Mouse (Mus musculus): Measurements from ENCODE around the gene Dpf2.

Dpf2 gene

GRCm38 (mm10) chr19:5913007-5913719 is at the start of gene Dpf2:
Gene Dpf2 (minus strand): TSS chr19:5913010.
- no peak for DNase-seq

DNA sequence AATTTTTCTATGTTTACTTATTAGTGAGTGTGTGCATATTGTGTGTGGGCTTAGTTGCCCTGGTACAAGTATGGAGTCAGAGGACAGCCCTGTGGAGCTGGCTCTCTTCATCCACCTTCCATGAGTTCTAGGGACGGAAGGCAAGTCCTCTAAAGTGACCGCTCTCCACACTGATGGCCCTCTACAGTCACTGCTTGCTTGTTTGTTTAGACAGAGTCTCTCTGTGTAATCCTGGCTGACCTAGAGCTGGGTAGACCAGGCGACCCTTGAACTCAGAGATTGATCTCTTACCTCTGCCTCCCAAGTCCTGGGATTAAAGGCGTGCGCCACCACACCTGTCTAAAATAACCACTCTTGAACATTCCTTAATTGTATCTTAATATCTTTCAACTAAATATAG is 44.6 kb upstream of the Dpf2 start:
- DNase-seq = no peak

DNA sequence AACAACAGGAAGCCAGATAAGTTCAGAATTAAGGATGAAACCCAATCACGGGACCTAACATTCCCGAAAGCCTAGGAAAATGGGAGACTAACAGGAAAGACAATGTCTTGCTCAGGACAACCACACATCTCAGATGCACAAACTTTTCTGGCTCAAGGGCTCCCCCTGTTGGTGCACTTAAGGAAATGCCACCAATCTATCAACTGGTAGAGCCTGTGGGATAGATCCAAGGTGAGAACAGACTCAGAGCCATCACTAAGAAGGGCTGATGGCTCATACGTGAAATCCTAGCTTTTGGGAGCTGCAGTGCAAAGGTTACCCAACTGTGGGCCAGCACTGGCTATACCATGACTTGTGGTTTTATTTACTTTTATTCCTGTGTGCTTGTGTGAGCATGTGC is 43.9 kb upstream of the Dpf2 start:
- DNase-seq = peak; percentile 84

- DNase-seq = no peak
Measured at GRCm38 (mm10) chr19:5955704-5956670, 43.2 kb upstream of the Dpf2 start.

DNA sequence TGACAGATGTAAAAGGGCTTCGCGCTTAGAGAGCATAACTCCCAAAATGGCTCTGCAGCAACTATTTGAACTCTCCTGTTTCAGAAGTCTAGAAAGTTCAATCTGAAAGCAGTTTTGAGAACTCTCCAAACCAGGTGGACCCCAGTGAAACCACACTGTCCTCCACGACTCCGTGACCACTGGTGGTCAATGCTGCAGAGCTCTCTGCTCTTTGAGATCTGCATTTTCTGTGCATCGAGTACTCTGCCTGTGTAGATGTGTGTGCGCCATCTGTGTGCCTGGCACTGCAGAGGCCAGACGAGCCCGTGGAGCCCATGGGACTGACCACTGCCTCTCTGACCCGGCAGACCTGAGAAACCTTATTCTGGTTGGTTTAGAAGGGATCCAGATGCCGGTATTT is 42.1 kb upstream of the Dpf2 start:
- DNase-seq = no peak

DNA sequence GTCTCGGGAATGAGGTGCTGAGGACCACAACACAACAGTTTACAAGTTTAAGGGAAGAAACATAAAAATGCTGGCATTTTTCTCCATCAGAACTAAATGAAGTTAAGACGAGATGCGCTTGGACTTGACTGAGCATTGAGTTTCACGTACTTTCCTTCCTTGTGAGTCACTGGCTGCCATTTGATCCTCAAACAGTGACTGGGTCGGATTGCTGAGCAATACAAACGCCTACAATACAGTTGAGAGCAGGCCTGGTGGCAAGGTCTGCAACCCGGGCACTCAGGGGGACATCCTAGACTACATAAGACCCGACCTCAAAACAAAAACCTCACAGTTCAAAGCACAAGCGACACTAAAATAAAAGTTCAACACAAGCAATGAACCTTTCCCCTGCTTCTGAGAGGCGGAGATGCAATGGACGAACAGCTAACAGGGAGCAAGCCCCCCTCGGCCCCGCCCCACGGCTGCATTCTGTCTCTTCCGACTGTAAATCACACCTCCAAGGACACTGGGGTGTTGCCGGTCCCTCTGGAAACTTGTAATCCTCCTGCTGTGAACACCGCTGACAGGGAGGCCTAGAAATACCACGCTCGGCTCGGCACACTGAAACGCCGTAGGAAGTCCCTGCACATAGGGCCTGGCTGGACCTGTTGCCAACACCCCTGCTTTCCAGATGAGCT is 41.4 kb upstream of the Dpf2 start:
- DNase-seq = no peak

DNA sequence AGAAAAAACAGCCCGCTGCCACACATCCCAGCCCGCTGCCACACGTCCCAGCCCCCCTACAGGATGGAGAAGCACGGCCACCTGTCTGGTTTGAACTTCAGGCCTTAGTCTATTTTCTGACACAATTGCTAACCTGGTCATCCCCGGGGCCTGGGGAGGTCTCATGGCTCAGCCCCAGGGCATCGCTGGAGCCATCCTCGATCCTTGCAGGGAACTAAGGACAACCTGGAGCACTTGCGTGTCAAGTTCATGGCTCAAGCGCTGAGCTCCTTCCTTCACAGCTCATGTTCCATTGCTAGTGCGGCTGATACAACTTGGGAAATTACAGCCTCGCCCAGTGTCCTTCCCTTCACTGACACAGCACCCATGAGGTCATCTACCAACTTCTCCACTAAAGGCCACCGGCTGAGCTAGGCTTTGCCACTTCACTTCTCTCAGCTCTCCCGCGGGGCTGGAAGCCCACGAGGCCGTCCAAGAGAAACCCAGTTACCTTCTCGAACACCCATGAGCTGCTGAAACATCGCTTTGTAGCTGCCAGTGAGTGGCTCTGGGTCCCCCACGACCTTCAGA is 40.5 kb upstream of the Dpf2 start:
- no peak for DNase-seq

- DNase-seq = no peak
Measured at GRCm38 (mm10) chr19:5952071-5952691, 39.4 kb upstream of the Dpf2 start.

GRCm38 (mm10) chr19:5951631-5952030 is 38.8 kb upstream of the Dpf2 start:
- DNase-seq = no peak

DNA sequence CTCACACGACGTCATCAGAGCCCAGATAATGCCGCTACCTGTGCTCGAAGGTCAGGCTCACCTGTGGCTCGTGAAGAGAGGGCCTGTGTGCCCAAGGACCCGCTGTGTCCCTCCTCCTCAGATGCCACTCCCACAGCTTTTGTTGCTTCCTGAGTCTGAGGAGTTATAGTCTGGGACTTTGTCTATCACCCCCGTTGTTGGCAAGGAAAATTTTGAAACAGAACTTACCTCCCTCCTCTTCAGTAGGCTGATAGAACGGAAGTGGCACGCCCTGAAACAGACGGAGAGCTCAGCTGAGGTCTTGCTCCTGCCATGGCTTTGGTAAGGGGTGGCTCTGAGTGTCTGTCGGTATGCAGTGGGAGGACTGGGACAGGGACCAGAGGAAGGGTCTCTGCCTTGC is 37.4 kb upstream of the Dpf2 start:
- no peak for DNase-seq

DNA sequence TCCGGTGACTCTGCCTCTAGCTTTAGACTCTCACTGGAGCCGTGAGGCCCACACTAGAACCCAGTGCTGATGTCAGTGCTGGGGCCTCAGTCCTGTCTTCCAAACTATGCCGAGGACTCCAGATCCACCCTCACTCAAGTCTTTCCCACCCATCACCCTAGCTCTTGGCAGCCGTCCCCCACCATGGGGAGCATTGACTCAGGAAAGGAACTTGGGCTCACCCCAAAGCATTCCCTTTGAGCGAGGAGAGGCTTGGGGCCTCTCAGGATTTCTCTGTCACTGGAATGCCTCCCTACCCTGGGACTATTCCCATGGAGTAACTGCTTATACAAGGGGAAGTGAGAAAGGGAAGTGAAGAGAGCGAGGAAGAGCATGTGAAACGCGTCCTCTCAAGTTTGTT is 33.1 kb upstream of the Dpf2 start:
- DNase-seq = no peak

DNA sequence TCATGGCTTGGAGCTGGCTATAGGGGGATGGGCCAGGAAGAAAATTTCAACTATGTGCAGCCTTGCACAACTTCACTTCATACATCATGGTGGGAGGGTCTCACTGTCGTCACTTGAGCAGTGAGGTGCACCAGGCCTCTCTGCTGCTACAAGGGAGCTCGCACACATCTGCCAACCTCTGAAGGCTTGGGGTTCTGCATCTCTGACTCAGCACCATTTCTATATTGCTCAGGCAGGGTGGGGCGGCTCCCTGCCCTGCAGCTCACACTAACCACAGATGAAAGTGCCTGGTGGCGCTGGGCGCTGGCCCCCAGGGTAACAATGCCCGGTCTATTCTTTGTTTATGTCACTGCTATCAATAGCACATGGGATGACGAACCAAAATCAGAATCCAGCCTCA is 32.2 kb upstream of the Dpf2 start:
- no peak for DNase-seq

- DNase-seq = no peak
Measured at GRCm38 (mm10) chr19:5944145-5944544, 31.3 kb upstream of the Dpf2 start.

DNA sequence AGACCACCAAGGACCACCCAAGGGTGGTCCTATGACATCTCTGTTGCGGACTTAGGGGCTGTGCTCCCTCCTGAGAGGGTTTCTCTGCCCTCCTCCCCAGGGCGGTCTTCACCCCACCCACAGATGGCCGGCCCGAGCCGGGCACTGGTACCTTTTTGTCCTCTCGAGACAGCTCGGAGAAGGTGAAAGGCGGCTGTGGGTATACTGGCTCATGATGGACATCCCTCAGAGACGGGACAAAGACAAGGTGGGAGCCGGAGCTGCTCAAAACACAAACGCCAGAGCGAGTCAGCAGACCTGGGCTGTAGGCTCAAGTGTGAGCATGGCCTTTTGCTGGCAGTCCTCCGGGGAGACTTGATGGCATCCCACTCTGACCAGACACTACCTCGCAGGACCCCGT is 30.6 kb upstream of the Dpf2 start:
- no peak for DNase-seq

DNA sequence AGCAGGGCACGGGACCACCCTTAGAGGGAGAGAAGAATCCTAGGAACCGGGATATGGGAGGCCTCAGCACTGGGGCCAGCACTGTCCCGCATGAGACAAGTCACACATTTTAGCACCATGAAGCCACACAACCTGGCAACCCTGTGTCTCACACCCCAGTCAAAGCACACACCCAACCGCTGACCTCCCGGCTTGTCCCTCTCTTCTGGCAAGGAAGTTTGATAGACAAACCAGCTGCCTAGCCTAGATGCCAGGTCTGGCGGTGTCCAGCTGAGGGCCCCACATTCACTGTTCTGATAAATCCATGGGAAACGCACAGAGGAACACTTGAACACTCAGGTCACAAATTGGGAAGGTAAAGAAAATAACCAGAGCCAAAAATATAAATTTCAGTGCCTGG is 29.8 kb upstream of the Dpf2 start:
- no peak for DNase-seq

GRCm38 (mm10) chr19:5940656-5941055 is 27.8 kb upstream of the Dpf2 start:
- DNase-seq = no peak

GRCm38 (mm10) chr19:5940173-5940572 is 27.4 kb upstream of the Dpf2 start:
- DNase-seq = no peak

DNA sequence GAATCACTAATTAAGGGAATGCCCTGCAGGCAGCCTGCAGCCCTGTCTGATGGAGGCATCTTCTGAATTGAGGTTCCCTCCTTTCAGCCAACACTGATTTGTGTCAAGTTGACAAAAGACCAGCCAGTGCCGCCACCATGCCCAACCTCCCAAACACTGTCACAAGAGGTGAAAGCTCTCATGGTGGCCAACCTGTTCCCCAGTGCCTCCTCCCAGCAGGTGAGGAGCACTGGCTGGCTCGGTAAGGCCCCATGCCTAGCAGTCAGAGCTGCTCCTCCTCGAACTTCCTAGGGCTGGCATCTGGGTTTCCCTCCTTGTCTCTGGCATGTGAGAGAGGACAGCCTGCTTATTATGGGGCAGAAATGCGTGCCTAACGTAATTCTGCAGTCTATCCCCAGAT is 26.9 kb upstream of the Dpf2 start:
- DNase-seq = no peak

GRCm38 (mm10) chr19:5938516-5938915 is 25.7 kb upstream of the Dpf2 start:
- DNase-seq = no peak

DNA sequence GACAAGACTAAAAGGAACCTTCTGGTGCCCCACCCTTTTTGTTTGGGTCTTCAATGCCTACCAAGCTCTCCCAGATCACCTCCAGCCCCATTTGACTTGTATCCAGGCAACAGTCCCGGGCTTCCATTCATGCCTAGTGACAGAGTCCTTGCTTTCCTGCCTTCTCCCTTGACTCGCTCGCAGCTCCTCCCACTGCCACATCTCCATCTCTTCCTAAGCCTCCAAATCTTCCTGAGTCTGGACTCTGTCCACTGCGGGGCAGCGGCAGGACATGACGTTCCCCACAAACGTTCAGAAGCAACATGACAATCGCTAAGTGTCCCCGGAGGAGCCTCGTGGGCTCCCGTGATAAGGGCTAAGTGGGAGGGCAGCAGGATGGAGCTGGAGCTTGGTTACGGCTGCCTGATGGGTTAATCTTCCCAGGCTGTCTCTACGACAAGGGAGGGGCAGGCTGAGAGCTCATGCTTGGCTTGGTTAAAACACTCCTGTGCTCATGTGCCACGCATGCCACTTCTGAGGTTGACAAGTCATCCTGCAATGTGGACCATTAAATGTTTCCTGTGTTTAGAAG is 25.1 kb upstream of the Dpf2 start:
- DNase-seq = no peak

DNA sequence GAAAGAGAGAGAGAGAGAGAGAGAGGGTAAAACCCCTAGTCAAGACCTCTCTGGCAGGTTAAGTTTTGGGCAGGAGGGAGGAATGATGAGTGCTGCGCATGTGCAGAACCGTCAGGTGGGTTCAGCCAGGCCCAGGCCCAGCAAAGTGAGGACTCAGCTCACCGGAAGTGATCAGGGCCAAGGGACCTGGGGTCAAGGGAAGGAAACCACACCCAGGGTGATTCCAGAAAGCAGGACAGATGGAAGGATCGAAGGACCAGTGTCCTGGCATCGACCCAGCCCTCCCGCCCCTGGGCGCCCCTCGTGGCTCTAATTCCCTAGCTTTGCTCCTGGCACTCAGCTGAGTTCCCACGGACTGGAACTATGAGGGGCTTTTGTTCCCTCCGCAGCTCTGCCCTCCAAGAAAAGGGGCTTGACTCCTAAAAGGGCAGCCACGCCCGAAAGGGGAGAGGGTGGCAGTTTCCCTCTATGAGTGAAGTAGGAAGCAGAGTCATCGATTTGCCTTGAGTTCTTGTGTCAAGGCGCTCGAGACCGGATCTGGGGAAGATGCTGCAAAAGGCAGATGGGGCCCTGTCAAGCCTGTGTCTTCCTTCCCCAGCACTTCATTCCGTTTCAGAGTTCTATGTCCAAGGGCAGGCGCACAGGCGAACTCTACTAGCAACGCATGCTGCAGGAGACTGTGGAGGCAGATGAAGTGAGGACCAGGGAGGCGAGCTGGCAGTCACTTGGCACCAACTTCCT is 24.5 kb upstream of the Dpf2 start:
- no peak for DNase-seq

- no peak for DNase-seq
Measured at GRCm38 (mm10) chr19:5935691-5936090, 22.9 kb upstream of the Dpf2 start.
